Mouse (Mus musculus): Measurements from ENCODE around the gene Sestd1. TPM values are rescaled to one million over a fixed set of nuclear protein-coding genes. Genes with fewer than 3 reads are reported as not detected.

The Sestd1 gene
- polyA plus RNA-seq, 1 experiment from 2014 or later = 5.3 TPM

DNA sequence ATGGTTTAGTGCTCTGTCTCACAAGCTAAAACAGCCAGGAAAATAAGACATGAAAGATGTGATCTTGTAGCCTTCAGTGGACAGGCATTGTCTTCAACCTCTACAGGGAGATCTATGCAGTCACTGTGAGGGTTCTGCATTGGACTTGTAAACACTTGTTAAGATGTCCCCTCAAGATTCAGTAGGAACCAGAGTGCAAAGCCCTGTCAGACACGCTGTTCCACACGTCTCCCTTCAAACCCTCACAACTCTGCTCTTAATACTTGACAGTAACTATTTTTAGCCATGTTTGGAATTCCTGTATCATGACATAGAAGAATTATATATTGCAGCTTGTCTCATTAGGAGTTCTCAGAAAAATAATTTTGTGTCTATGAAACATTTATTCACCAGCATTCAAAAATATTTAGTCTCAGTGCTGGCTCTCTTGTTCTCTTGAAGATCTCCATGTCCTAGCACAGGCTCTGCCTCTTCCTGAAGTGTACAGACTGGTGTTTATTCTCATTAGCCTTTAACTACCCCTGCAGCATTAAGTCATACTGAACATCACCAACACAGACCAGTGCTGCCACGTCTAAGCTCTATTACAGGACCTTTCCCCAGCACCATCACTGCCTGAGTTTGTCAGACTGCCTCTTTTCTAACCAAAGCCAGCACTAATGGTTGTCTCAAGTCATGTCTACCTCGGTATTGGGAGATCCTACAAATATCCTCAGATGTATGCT is 98.0 kb downstream of the Sestd1 start:
- Histone ChIP-seq H3K36me3 (ENCODE audit: control insufficient read depth, insufficient read depth, low read length) (no peaks in the 10 kb centered on the region), H3K9me3 (ENCODE audit: control insufficient read depth, low read length) (no peaks in the 10 kb centered on the region), H3K9ac (ENCODE audit: low read depth, low read length) (no peak overlapping the region), H3K27ac (ENCODE audit: low read depth, low read length) (no peak overlapping the region), H3K27me3 (replicated peaks; ENCODE audit: control insufficient read depth, insufficient read depth, low read length) (no peaks in the 10 kb centered on the region), H3K4me1 (replicated peaks; ENCODE audit: control insufficient read depth, insufficient read depth, low read length) (peaks cover under 1% of the 10 kb centered on the region), H3K4me3 (ENCODE audit: low read depth, low read length) (no peak overlapping the region), H3K4me2 (no peak overlapping the region)
- DNase-seq (ENCODE audit: low spot score) (no peak), ATAC-seq (replicated peaks; ENCODE audit: low FRiP score) (no peak)
- WGBS = 76% methylated on average over 4 of the region's 4 CpGs

DNA sequence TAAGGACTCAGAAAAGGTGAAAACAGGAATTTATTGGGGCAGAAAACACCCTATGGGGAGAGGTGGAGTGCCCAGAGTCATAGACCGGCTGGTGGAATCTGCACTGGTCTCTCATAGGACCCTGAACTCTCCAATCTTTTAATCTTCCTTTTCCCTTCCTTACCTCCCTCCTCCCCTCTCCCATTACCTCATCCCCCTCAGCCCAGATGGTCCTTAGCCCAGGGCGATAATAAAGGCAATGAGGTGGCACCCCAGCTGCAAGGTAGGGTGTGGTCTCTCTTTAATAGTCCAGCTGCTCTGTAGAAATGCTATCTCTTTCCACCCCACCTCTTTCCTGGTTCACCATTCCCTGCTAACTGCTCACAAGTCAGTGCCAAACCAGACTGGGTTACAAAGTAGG is 102.9 kb downstream of the Sestd1 start:
- H3K36me3 ChIP-seq (ENCODE audit: control insufficient read depth, insufficient read depth, low read length) = no peaks in the 10 kb centered on the region
- no peak overlapping the region for H3K9ac ChIP-seq (ENCODE audit: low read depth, low read length)
- peak overlapping the region; percentile 32 for H3K4me2 ChIP-seq
- H3K9me3 ChIP-seq (ENCODE audit: control insufficient read depth, low read length) = no peaks in the 10 kb centered on the region
- DNase-seq (ENCODE audit: low spot score) (no peak), ATAC-seq (replicated peaks; ENCODE audit: low FRiP score) (peak; percentile 90)
- peaks cover 9% of the 10 kb centered on the region for H3K4me1 ChIP-seq (replicated peaks; ENCODE audit: control insufficient read depth, insufficient read depth, low read length)
- no peak overlapping the region for H3K4me3 ChIP-seq (ENCODE audit: low read depth, low read length)
- 41% methylated on average over 2 of the region's 2 CpGs for WGBS
- peak overlapping the region; percentile 60 for H3K27ac ChIP-seq (ENCODE audit: low read depth, low read length)
- H3K27me3 ChIP-seq (replicated peaks; ENCODE audit: control insufficient read depth, insufficient read depth, low read length) = no peaks in the 10 kb centered on the region

DNA sequence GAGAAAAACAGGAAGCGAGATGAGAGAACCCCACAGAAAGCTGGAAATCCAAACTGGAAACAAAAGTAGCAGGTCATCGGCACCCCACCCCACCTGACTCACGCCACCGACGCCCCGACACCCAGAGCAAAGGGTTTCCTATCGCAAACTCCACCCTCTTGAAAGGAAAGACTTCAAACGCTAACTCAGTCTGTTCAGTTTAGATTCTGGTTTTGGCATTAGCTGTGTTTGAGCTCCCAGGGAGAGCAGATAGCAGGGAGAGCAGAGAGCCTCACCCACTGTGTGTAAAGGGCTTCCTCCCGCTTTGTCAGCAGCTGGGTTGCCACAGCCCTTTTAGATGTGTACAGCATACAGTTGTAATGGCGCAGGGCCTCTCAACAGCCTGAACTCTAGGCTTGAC is 104.0 kb downstream of the Sestd1 start:
- WGBS = 32% methylated on average over 10 of the region's 10 CpGs
- DNase-seq (ENCODE audit: low spot score) (peak; percentile 40), ATAC-seq (replicated peaks; ENCODE audit: low FRiP score) (peak; percentile 87)
- H3K4me1 ChIP-seq (replicated peaks; ENCODE audit: control insufficient read depth, insufficient read depth, low read length) = peaks cover 18% of the 10 kb centered on the region
- no peaks in the 10 kb centered on the region for H3K27me3 ChIP-seq (replicated peaks; ENCODE audit: control insufficient read depth, insufficient read depth, low read length)
- no peak overlapping the region for H3K9ac ChIP-seq (ENCODE audit: low read depth, low read length)
- H3K27ac ChIP-seq (ENCODE audit: low read depth, low read length) = peak overlapping the region; percentile 62; the same call in 1 of the 2 replicates
- H3K36me3 ChIP-seq (ENCODE audit: control insufficient read depth, insufficient read depth, low read length) = no peaks in the 10 kb centered on the region
- no peaks in the 10 kb centered on the region for H3K9me3 ChIP-seq (ENCODE audit: control insufficient read depth, low read length)
- peak overlapping the region; percentile 34 for H3K4me2 ChIP-seq
- H3K4me3 ChIP-seq (ENCODE audit: low read depth, low read length) = no peak overlapping the region

DNA sequence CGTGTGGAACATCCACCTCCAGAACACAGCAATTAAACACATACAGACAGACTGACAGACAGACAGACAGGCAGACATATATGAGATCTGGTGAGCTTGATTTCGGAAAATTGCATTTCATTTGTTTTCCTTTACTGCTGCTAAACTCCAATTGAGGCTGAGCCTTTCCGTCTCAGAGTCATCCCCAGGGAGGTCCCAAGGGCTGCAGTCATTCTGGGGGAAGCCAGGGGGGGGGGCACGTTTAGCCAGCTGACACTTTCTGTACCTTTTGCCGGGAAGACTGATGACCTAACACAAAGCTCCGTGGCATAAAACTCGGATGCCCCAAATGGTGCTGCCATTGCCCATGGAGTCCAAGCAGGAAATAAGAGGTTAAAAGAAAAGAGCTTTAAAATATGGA is 105.0 kb downstream of the Sestd1 start:
- no peak overlapping the region for H3K9ac ChIP-seq (ENCODE audit: low read depth, low read length)
- H3K27ac ChIP-seq (ENCODE audit: low read depth, low read length) = no peak overlapping the region
- H3K27me3 ChIP-seq (replicated peaks; ENCODE audit: control insufficient read depth, insufficient read depth, low read length) = no peaks in the 10 kb centered on the region
- DNase-seq (ENCODE audit: low spot score) (no peak), ATAC-seq (replicated peaks; ENCODE audit: low FRiP score) (no peak)
- no peak overlapping the region for H3K4me3 ChIP-seq (ENCODE audit: low read depth, low read length)
- no peaks in the 10 kb centered on the region for H3K36me3 ChIP-seq (ENCODE audit: control insufficient read depth, insufficient read depth, low read length)
- H3K4me2 ChIP-seq = no peak overlapping the region
- H3K9me3 ChIP-seq (ENCODE audit: control insufficient read depth, low read length) = no peaks in the 10 kb centered on the region
- 60% methylated on average over 7 of the region's 7 CpGs for WGBS
- peaks cover 25% of the 10 kb centered on the region for H3K4me1 ChIP-seq (replicated peaks; ENCODE audit: control insufficient read depth, insufficient read depth, low read length)

DNA sequence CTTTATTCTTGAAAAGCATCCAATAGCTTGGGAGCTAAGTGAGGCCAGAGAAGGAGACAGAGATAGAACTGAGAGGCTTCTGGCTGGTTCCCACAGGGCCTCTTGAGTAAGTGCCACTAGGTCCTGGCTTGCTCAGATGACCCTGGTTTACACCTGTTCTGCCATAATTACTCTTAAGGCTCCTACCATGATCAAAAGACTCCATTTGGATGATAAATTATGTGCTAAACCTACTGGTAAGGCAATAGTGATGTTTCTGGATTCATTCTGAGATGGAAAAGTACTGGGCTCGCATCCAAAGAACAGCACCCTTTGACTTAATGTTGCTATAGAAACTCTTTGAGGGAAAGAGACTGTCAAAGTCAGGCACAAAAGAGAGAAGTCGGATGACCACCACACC is 106.1 kb downstream of the Sestd1 start:
- H3K4me3 ChIP-seq (ENCODE audit: low read depth, low read length) = no peak overlapping the region
- DNase-seq (ENCODE audit: low spot score) (no peak), ATAC-seq (replicated peaks; ENCODE audit: low FRiP score) (no peak)
- no peaks in the 10 kb centered on the region for H3K36me3 ChIP-seq (ENCODE audit: control insufficient read depth, insufficient read depth, low read length)
- WGBS = 76% methylated on average over 2 of the region's 2 CpGs
- H3K9ac ChIP-seq (ENCODE audit: low read depth, low read length) = no peak overlapping the region
- H3K27ac ChIP-seq (ENCODE audit: low read depth, low read length) = no peak overlapping the region
- H3K9me3 ChIP-seq (ENCODE audit: control insufficient read depth, low read length) = no peaks in the 10 kb centered on the region
- H3K4me1 ChIP-seq (replicated peaks; ENCODE audit: control insufficient read depth, insufficient read depth, low read length) = peaks cover 28% of the 10 kb centered on the region
- H3K4me2 ChIP-seq = no peak overlapping the region
- no peaks in the 10 kb centered on the region for H3K27me3 ChIP-seq (replicated peaks; ENCODE audit: control insufficient read depth, insufficient read depth, low read length)

DNA sequence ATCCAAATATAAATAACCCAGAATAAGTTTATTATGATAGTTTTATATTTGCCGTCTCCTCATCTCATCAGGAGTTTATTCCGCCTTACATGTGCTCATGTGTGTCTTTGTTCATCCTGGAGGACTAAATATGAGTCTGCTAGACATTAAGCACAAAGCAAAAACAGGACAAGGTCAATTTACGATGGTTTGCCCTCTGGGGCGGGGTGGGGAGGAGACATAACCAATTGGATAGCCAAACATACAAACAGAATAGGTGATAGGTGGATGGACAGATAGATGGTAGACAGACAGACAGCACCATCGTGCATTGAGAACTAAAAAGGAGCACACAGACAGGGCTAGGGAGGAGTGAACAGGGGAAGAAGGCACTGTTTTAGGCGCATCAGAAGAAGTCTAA is 106.6 kb downstream of the Sestd1 start:
- no peaks in the 10 kb centered on the region for H3K9me3 ChIP-seq (ENCODE audit: control insufficient read depth, low read length)
- DNase-seq (ENCODE audit: low spot score) (no peak), ATAC-seq (replicated peaks; ENCODE audit: low FRiP score) (no peak)
- H3K4me3 ChIP-seq (ENCODE audit: low read depth, low read length) = no peak overlapping the region
- H3K27ac ChIP-seq (ENCODE audit: low read depth, low read length) = no peak overlapping the region
- no peak overlapping the region for H3K4me2 ChIP-seq
- no peaks in the 10 kb centered on the region for H3K36me3 ChIP-seq (ENCODE audit: control insufficient read depth, insufficient read depth, low read length)
- H3K4me1 ChIP-seq (replicated peaks; ENCODE audit: control insufficient read depth, insufficient read depth, low read length) = peaks cover 28% of the 10 kb centered on the region
- H3K27me3 ChIP-seq (replicated peaks; ENCODE audit: control insufficient read depth, insufficient read depth, low read length) = no peaks in the 10 kb centered on the region
- WGBS = 87% methylated on average over 6 of the region's 6 CpGs
- H3K9ac ChIP-seq (ENCODE audit: low read depth, low read length) = no peak overlapping the region

DNA sequence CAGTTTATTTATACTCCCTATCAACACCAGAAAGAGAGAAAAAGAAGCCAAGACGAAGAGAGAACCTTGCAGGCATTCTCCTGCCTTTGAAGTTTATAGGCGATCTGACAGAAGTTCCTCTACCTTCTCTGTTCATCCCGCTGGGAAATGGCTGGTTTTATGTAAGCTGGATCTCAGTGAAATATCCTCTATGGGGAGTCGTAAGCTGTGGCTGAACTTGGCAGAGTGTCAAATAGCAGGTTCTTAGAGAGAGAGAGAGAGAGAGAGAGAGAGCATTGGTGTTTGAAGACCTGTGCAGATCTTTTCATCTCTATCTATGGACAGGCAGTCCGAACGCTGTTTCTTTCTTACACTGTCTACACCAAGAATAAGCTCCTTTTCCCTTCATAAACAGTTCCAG is 107.0 kb downstream of the Sestd1 start:
- H3K9ac ChIP-seq (ENCODE audit: low read depth, low read length) = no peak overlapping the region
- ATAC-seq (replicated peaks; ENCODE audit: low FRiP score) (no peak), DNase-seq (ENCODE audit: low spot score) (no peak)
- H3K27me3 ChIP-seq (replicated peaks; ENCODE audit: control insufficient read depth, insufficient read depth, low read length) = no peaks in the 10 kb centered on the region
- WGBS = 71% methylated on average over 6 of the region's 6 CpGs
- H3K9me3 ChIP-seq (ENCODE audit: control insufficient read depth, low read length) = no peaks in the 10 kb centered on the region
- no peaks in the 10 kb centered on the region for H3K36me3 ChIP-seq (ENCODE audit: control insufficient read depth, insufficient read depth, low read length)
- no peak overlapping the region for H3K4me2 ChIP-seq
- H3K4me3 ChIP-seq (ENCODE audit: low read depth, low read length) = no peak overlapping the region
- H3K27ac ChIP-seq (ENCODE audit: low read depth, low read length) = no peak overlapping the region
- peaks cover 28% of the 10 kb centered on the region for H3K4me1 ChIP-seq (replicated peaks; ENCODE audit: control insufficient read depth, insufficient read depth, low read length)

DNA sequence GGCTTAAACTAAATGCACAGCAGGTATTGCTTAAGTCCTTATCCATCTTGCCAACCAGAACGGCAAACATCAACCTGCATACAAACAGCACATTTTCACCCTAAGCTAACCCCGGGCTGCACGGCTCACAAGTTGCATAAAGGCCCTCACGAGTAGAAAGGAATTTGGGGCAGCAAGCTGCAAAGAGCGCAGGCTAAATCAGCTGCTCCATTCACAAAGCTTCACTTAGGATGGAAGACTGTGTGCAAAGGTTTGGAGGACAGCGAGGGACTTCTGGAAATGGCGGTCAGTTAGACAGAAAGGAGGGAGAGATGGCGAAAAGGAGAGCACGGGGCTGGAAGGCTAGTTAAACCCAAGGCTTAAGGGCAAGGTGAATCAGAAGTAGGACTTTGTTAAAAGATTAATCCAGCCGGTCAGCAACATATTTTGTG is 108.1 kb downstream of the Sestd1 start:
- Histone ChIP-seq H3K4me1 (replicated peaks; ENCODE audit: control insufficient read depth, insufficient read depth, low read length) (peaks cover 25% of the 10 kb centered on the region), H3K4me2 (peak overlapping the region; percentile 93), H3K27ac (ENCODE audit: low read depth, low read length) (peak overlapping the region; percentile 13; the same call in 1 of the 2 replicates), H3K27me3 (replicated peaks; ENCODE audit: control insufficient read depth, insufficient read depth, low read length) (no peaks in the 10 kb centered on the region), H3K36me3 (ENCODE audit: control insufficient read depth, insufficient read depth, low read length) (no peaks in the 10 kb centered on the region), H3K9ac (ENCODE audit: low read depth, low read length) (no peak overlapping the region), H3K9me3 (ENCODE audit: control insufficient read depth, low read length) (no peaks in the 10 kb centered on the region), H3K4me3 (ENCODE audit: low read depth, low read length) (no peak overlapping the region)
- ATAC-seq (replicated peaks; ENCODE audit: low FRiP score) (no peak), DNase-seq (ENCODE audit: low spot score) (no peak)
- WGBS = 53% methylated on average over 10 of the region's 10 CpGs
